Mouse (Mus musculus) heart, postnatal 0 days (tissue): ENCODE results near the gene Hdgfl2. TPM values are rescaled to one million over a fixed set of nuclear protein-coding genes. Genes with fewer than 3 reads are reported as not detected.

Source experiments
- ATAC-seq: fragments of 200-750 bp; cut with Nextera tagmentation; 2 replicates; pipeline ENCODE4 v1.8.0; 2017; ENCODE audit warnings: low read depth, moderate number of reproducible peaks, moderate library complexity; ENCODE audit not compliant: insufficient read depth
- DNase-seq: peaks from one replicate; pipeline ENCODE4 v3.0.0-alpha.2; 2016; ENCODE audit warnings: low spot score
- H3K27ac ChIP-seq: fragments of 300-500 bp; sonication (generic); 2 replicates; pipeline ENCODE4 v1.5.1; 2014; ENCODE audit warnings: low read depth, mild to moderate bottlenecking
- H3K27me3 ChIP-seq: fragments of 300-500 bp; sonication (generic); 2 replicates; pipeline ENCODE4 v1.6.1; 2014; ENCODE audit warnings: low read length, mixed read lengths; ENCODE audit not compliant: control insufficient read depth, insufficient read depth
- H3K36me3 ChIP-seq: fragments of 300-500 bp; sonication (generic); replicated peaks from 2 replicates; pipeline ENCODE4 v1.6.1; 2014; ENCODE audit warnings: low read length, mixed read lengths; ENCODE audit not compliant: control insufficient read depth, insufficient read depth
- H3K4me1 ChIP-seq: fragments of 300-500 bp; sonication (generic); 2 replicates; pipeline ENCODE4 v1.6.1; 2014; ENCODE audit warnings: antibody characterized with exemption; ENCODE audit not compliant: control insufficient read depth, insufficient read depth
- H3K4me2 ChIP-seq: fragments of 300-500 bp; sonication (generic); 2 replicates; pipeline ENCODE4 v1.6.1; 2014; ENCODE audit warnings: low read depth, mild to moderate bottlenecking, low read length, moderate library complexity
- H3K4me3 ChIP-seq: fragments of 300-500 bp; sonication (generic); 2 replicates; pipeline ENCODE4 v1.5.1; 2014; ENCODE audit warnings: low read depth, low read length
- H3K9ac ChIP-seq: fragments of 300-500 bp; sonication (generic); replicated peaks from 2 replicates; pipeline ENCODE4 v1.6.1; 2014; ENCODE audit warnings: low read depth, low read length, mixed read lengths
- H3K9me3 ChIP-seq: fragments of 300-500 bp; sonication (generic); replicated peaks from 2 replicates; pipeline ENCODE4 v1.6.1; 2016; ENCODE audit warnings: low read length; ENCODE audit not compliant: control insufficient read depth
- CTCF ChIP-seq: IDR thresholded peaks from 2 replicates; pipeline ENCODE4 v1.5.1; 2016; ENCODE audit warnings: antibody characterized with exemption, control low read depth, low read depth
- EP300 ChIP-seq: IDR thresholded peaks from 2 replicates; pipeline ENCODE4 v1.6.1; 2016; ENCODE audit warnings: antibody characterized with exemption, low read depth
- WGBS: fragments of 180-500 bp; shearing (Covaris S2); extraction: QIAGEN DNeasy Blood & Tissue Kit; methylation state at CpG from one replicate; pipeline ENCODE4 v1.1.7; 2014; 5-methylcytosine and 5-hydroxymethylcytosine counted together
- polyA plus RNA-seq: library from polyadenylated mRNA; unstranded; fragments of >200 nt; fragmentation: Nextera tagmentation; extraction: Ambion mirVana; gene quantifications from 2 replicates; pipeline ENCODE4 v1.2.1, GENCODE M21; 2015
- total RNA-seq: library from RNA; depleted of rRNA; stranded (reverse); fragments of >200 nt; gene quantifications from 2 replicates; pipeline ENCODE4 v1.2.3, GENCODE M21; 2014; ENCODE audit warnings: low replicate concordance

Gene Hdgfl2
- total and polyA plus RNA-seq, 2 experiments from 2014 or later, result 35.9 to 52.1 TPM

DNA sequence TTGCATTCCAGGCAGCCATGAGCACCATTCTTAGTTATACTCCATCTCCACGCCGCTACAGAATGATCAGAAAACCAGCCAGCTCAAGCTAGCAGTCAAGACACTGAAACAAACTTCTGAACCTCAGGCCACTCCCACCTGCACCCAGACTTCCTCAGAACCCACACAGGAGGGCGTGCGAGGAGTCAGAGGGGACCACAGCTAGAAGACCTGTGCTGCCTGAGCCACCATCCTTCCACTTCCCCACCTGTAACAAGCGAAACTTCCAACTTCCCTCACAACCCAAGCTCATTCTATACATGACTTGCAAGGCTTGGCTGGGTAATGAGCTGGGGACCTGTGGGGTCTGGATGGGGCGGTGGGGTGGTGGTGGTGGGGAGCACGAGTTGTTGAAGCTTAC, 46.6 kb upstream of the Hdgfl2 start:
- peaks cover 26% of the 10 kb centered on the region; the same call in 1 of the 2 replicates for H3K4me1 ChIP-seq
- WGBS, result 83% methylated on average over 7 of the region's 7 CpGs
- no peaks in the 10 kb centered on the region for H3K9me3 ChIP-seq
- no peaks in the 10 kb centered on the region for H3K27me3 ChIP-seq
- TF ChIP-seq EP300, result no peak
- TF ChIP-seq CTCF, result no peak
- no peak for DNase-seq
- no peak overlapping the region for H3K9ac ChIP-seq
- 0 out of 2 replicates have a peak overlapping the region, but pooled peaks have one; percentile 3 for H3K27ac ChIP-seq
- no peak for ATAC-seq
- H3K4me3 ChIP-seq, result no peak overlapping the region
- peaks cover 37% of the 10 kb centered on the region for H3K36me3 ChIP-seq
- H3K4me2 ChIP-seq, result no peak overlapping the region

GRCm38 (mm10) chr17:56034040-56034725, 45.3 kb upstream of the Hdgfl2 start:
- peaks cover 27% of the 10 kb centered on the region for H3K36me3 ChIP-seq
- WGBS, result 75% methylated on average over 7 of the region's 7 CpGs
- no peak overlapping the region for H3K27ac ChIP-seq
- H3K9ac ChIP-seq, result no peak overlapping the region
- H3K4me3 ChIP-seq, result no peak overlapping the region
- H3K27me3 ChIP-seq, result no peaks in the 10 kb centered on the region
- no peak for TF ChIP-seq EP300
- TF ChIP-seq CTCF, result no peak
- peaks cover 24% of the 10 kb centered on the region; the same call in 1 of the 2 replicates for H3K4me1 ChIP-seq
- DNase-seq, result no peak
- no peak for ATAC-seq
- no peak overlapping the region for H3K4me2 ChIP-seq
- H3K9me3 ChIP-seq, result no peaks in the 10 kb centered on the region

DNA sequence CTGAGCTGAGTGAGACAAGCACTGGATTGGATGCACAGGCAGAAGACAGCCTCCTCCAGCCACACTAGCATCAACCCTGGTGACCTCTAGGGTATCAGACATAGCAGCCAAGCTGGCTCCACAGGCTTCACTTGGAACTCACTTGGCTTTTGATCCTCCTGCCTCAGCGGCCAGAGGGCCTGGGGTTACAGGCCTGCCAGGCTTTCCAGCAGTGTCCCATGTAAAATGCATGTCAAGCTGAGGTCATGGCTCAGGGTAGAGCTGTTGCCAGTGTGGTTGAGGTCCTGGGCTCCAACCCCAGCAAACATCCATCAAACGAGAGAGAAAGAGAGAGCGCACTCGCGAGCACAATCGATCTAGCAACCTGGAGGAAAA, 44.7 kb upstream of the Hdgfl2 start:
- H3K9ac ChIP-seq, result peak overlapping the region; percentile 85; the same call in 1 of the 2 replicates
- WGBS, result 82% methylated on average over 6 of the region's 6 CpGs
- H3K4me2 ChIP-seq, result peak overlapping the region; percentile 75
- H3K4me3 ChIP-seq, result no peak overlapping the region
- DNase-seq (no peak), ATAC-seq (no peak)
- no peaks in the 10 kb centered on the region for H3K9me3 ChIP-seq
- H3K27ac ChIP-seq, result 0 out of 2 replicates have a peak overlapping the region, but pooled peaks have one; percentile 6
- no peaks in the 10 kb centered on the region for H3K27me3 ChIP-seq
- peaks cover 22% of the 10 kb centered on the region for H3K36me3 ChIP-seq
- H3K4me1 ChIP-seq, result peaks cover 24% of the 10 kb centered on the region; the same call in 1 of the 2 replicates
- no peak for TF ChIP-seq CTCF
- TF ChIP-seq EP300, result no peak

- peaks cover 24% of the 10 kb centered on the region; the same call in 1 of the 2 replicates for H3K4me1 ChIP-seq
- peak overlapping the region; percentile 75 for H3K4me2 ChIP-seq
- DNase-seq, result no peak
Measured at GRCm38 (mm10) chr17:56035216-56035615, 44.2 kb upstream of the Hdgfl2 start.

GRCm38 (mm10) chr17:56036176-56036900, 43.1 kb upstream of the Hdgfl2 start, which contains the start of gene Sh3gl1:
TSS of gene Sh3gl1 (minus strand) at chr17:56036635.
- DNase-seq (peak; percentile 96), ATAC-seq (peak; percentile 92)
- H3K4me1 ChIP-seq, result peaks cover 27% of the 10 kb centered on the region
- peak within 1 kb of the TSS; percentile 82 for H3K4me3 ChIP-seq
- H3K4me2 ChIP-seq, result peak within 1 kb of the TSS; percentile 75
- peak within 1 kb of the TSS; percentile 89 for H3K27ac ChIP-seq
- H3K27me3 ChIP-seq, result no peaks in the 10 kb centered on the region
- peak within 1 kb of the TSS; percentile 85 for H3K9ac ChIP-seq
- WGBS, result under 1% methylated on average over 73 of the region's 74 CpGs
- H3K9me3 ChIP-seq, result no peaks in the 10 kb centered on the region
- peaks cover 21% of the 10 kb centered on the region for H3K36me3 ChIP-seq
- TF ChIP-seq CTCF (peak; percentile 100), EP300 (peak; percentile 87)

More at GRCm38 (mm10) chr17:56035216-56035615, 44.2 kb upstream of the Hdgfl2 start:
- Histone ChIP-seq H3K4me3 (peak overlapping the region; percentile 82), H3K27me3 (no peaks in the 10 kb centered on the region), H3K27ac (0 out of 2 replicates have a peak overlapping the region, but pooled peaks have one; percentile 6), H3K36me3 (peaks cover 21% of the 10 kb centered on the region), H3K9me3 (no peaks in the 10 kb centered on the region), H3K9ac (peak overlapping the region; percentile 85; the same call in 1 of the 2 replicates)
- 58% methylated on average over 4 of the region's 4 CpGs for WGBS
- ATAC-seq, result no peak
- TF ChIP-seq CTCF (no peak), EP300 (no peak)
